In the genomic region with DNA sequence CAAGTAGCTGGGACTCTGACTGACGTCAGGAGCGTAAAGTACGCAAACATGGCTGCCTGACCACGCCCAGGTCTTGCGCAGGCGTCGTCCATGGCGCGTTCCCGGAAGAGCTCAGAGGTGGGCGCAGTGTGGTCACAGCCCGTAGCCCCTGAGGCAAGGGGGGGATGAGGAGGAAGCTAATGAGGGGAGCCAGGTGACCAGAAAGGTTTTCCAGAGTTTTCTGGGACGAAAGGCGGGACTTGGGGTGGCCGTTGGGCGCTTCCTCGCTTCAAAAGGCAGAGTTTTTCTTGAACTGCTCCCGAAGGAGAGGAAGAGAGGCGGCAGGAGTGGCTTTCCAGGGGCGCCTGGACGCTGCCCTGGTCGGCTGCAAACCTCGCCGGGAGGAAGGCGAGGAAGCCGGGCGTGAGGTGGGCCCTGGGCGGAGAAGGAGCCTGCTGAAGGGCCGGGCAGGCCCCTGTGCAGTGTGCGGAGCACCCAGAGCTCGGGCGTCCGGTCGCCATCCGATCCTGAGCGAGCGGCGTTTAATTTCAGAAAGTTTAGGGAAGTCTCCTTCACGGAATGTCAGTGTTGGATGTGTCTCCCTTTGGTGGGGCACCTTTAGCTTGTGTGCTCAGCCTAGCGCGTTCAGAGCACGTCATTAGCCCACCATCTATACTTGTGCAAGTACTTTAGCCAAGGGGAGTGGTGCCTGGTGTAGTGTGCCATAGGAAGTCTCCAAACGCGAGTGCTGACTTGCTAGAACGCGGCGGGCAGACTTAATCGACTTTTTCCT, we compare ENCODE assay signal across 8 mouse cellular contexts. TPM values are rescaled to one million over a fixed set of nuclear protein-coding genes. Genes with fewer than 3 reads are reported as not detected.
DNase-seq lines count a peak whose midpoint lies in the region; ATAC-seq and TF ChIP-seq lines count a peak whose summit lies in the region.

Gene 3830406C13Rik (plus strand): TSS at position 33 of the 772 bp plus-strand sequence.

- H3K27ac ChIP-seq in CH12.LX (ENCODE audit: insufficient read depth, low read depth), result peak within 1 kb of the TSS; percentile 67
- peak within 1 kb of the TSS; percentile 91 for H3K27ac ChIP-seq in forebrain, embryonic 12.5 days
- peak within 1 kb of the TSS; percentile 98 for H3K27ac ChIP-seq in heart, postnatal 0 days (ENCODE audit: low read depth)
- H3K27ac ChIP-seq in liver, embryonic 16.5 days (ENCODE audit: low read length), result peak within 1 kb of the TSS; percentile 92
- peak within 1 kb of the TSS; percentile 89 for H3K27ac ChIP-seq in neural tube, embryonic 13.5 days (replicated peaks)
- peak within 1 kb of the TSS; percentile 93 for H3K27ac ChIP-seq in testis, adult 2 months (ENCODE audit: control insufficient read depth, insufficient read depth, low read depth, low read length)

- TF ChIP-seq EP300 in CH12.LX (IDR thresholded peaks at IDR 0.05; ENCODE audit: low read length), result no peak
- TF ChIP-seq EP300 in heart, postnatal 0 days (IDR thresholded peaks at IDR 0.05; ENCODE audit: low read depth), result no peak

- no peak for TF ChIP-seq CTCF in CH12.LX (conservative IDR thresholded peaks at IDR 0.05 in 1 of 2, IDR thresholded peaks at IDR 0.05 in 1 of 2; ENCODE audit: low read depth in 2 of 2, low read length in 2 of 2)
- no peak; the same call in 1 of the 2 replicates for TF ChIP-seq CTCF in heart, postnatal 0 days (IDR thresholded peaks at IDR 0.05; ENCODE audit: low read depth)
- TF ChIP-seq CTCF in testis, adult 2 months (IDR thresholded peaks at IDR 0.05; ENCODE audit: control insufficient read depth, insufficient read depth, insufficient replicate concordance, low read depth, low read length), result no peak

- peak within 1 kb of the TSS; percentile 75 to 97 (median 82) for H3K4me3 ChIP-seq in CH12.LX (replicated peaks in 1 of 3; ENCODE audit: low read depth in 2 of 3, low read length in 2 of 3, poor library complexity in 1 of 3)
- H3K4me3 ChIP-seq in forebrain, embryonic 12.5 days (replicated peaks), result peak within 1 kb of the TSS; percentile 80
- H3K4me3 ChIP-seq in heart, postnatal 0 days (ENCODE audit: low read depth, low read length), result peak within 1 kb of the TSS; percentile 85
- H3K4me3 ChIP-seq in liver, embryonic 16.5 days (ENCODE audit: low read depth, low read length), result peak within 1 kb of the TSS; percentile 94
- H3K4me3 ChIP-seq in neural tube, embryonic 13.5 days, result peak within 1 kb of the TSS; percentile 83
- peak within 1 kb of the TSS; percentile 98 for H3K4me3 ChIP-seq in testis, adult 2 months (ENCODE audit: control insufficient read depth, low read depth, low read length)

- H3K4me1 ChIP-seq in CH12.LX (ENCODE audit: control insufficient read depth in 1 of 2, insufficient read depth in 2 of 2), result peaks cover 6 to 25% of the 10 kb centered on the region in 2 experiments; a peak in 2 of 4 replicates
- no peaks in the 10 kb centered on the region for H3K4me1 ChIP-seq in forebrain, embryonic 12.5 days
- H3K4me1 ChIP-seq in heart, postnatal 0 days (ENCODE audit: control insufficient read depth, insufficient read depth), result no peaks in the 10 kb centered on the region
- no peaks in the 10 kb centered on the region; the same call in 1 of the 2 replicates for H3K4me1 ChIP-seq in liver, embryonic 16.5 days (ENCODE audit: control insufficient read depth, low read depth, low read length)
- peaks cover 4% of the 10 kb centered on the region; the same call in 1 of the 2 replicates for H3K4me1 ChIP-seq in neural tube, embryonic 13.5 days (replicated peaks)
- no peaks in the 10 kb centered on the region for H3K4me1 ChIP-seq in testis, adult 2 months (ENCODE audit: control insufficient read depth, insufficient read depth, low read length)

- in situ Hi-C loops in CH12.LX (cut with MboI; ENCODE audit: low pct_ligation_motif_present, low pct_unique_long_range_greater_than_20kb, low sequenced_read_pairs), result no loop called here

- H3K9me3 ChIP-seq in CH12.LX (replicated peaks; ENCODE audit: low read length), result no peaks in the 10 kb centered on the region
- no peaks in the 10 kb centered on the region for H3K9me3 ChIP-seq in forebrain, embryonic 12.5 days
- H3K9me3 ChIP-seq in heart, postnatal 0 days (replicated peaks; ENCODE audit: control insufficient read depth, low read length), result no peaks in the 10 kb centered on the region
- no peaks in the 10 kb centered on the region for H3K9me3 ChIP-seq in liver, embryonic 16.5 days (replicated peaks; ENCODE audit: control insufficient read depth, low read length)
- H3K9me3 ChIP-seq in neural tube, embryonic 13.5 days, result no peaks in the 10 kb centered on the region

- ATAC-seq in forebrain, embryonic 12.5 days (ENCODE audit: low FRiP score), result peak; percentile 99
- ATAC-seq in heart, postnatal 0 days (ENCODE audit: insufficient read depth, low read depth), result peak; percentile 97
- peak; percentile 94 for ATAC-seq in liver, embryonic 16.5 days (ENCODE audit: low read depth)
- ATAC-seq in neural tube, embryonic 13.5 days (ENCODE audit: low read depth), result peak; percentile 100

- TF ChIP-seq POLR2A in CH12.LX (IDR thresholded peaks at IDR 0.05; ENCODE audit: low read depth, low read length), result peak; percentile 95
- TF ChIP-seq POLR2A in testis, adult 2 months (IDR thresholded peaks at IDR 0.05; ENCODE audit: control insufficient read depth, low read depth, low read length), result peak; percentile 99

- dilution Hi-C loops in CH12.LX (cut with MboI; ENCODE audit: extremely low pct_ligation_motif_present, extremely low pct_unique_long_range_greater_than_20kb, low sequenced_read_pairs), result no loop called here

- 2% methylated on average over 48 of the region's 48 CpGs for WGBS in forebrain, embryonic 12.5 days
- 1% methylated on average over 47 of the region's 48 CpGs for WGBS in heart, postnatal 0 days
- WGBS in liver, embryonic 16.5 days (ENCODE audit: insufficient replicate concordance), result under 1% methylated on average over 48 of the region's 48 CpGs
- WGBS in neural tube, embryonic 13.5 days, result under 1% methylated on average over 48 of the region's 48 CpGs

- peak within 1 kb of the TSS; percentile 95 for H3K9ac ChIP-seq in CH12.LX (ENCODE audit: insufficient read depth, low read depth)
- peak within 1 kb of the TSS; percentile 80 for H3K9ac ChIP-seq in forebrain, embryonic 12.5 days
- H3K9ac ChIP-seq in heart, postnatal 0 days (replicated peaks; ENCODE audit: low read depth, low read length), result peak within 1 kb of the TSS; percentile 83
- peak within 1 kb of the TSS; percentile 91 for H3K9ac ChIP-seq in liver, embryonic 16.5 days (ENCODE audit: low read depth, low read length)
- H3K9ac ChIP-seq in neural tube, embryonic 13.5 days, result peak within 1 kb of the TSS; percentile 90

- no peaks in the 10 kb centered on the region for H3K79me2 ChIP-seq in CH12.LX (replicated peaks; ENCODE audit: control insufficient read depth, extremely low read depth, insufficient read depth, poor library complexity, severe bottlenecking)

- no peak for TF ChIP-seq RAD21 in CH12.LX (IDR thresholded peaks at IDR 0.05; ENCODE audit: low read depth, low read length)

- H3K4me2 ChIP-seq in CH12.LX (ENCODE audit: insufficient read depth, low read depth, poor library complexity, severe bottlenecking), result peak within 1 kb of the TSS; percentile 53
- H3K4me2 ChIP-seq in forebrain, embryonic 12.5 days, result peak within 1 kb of the TSS; percentile 79
- peak within 1 kb of the TSS; percentile 68 for H3K4me2 ChIP-seq in heart, postnatal 0 days (ENCODE audit: low read depth, low read length)
- H3K4me2 ChIP-seq in liver, embryonic 16.5 days (ENCODE audit: low read depth, low read length), result peak within 1 kb of the TSS; percentile 76
- peak within 1 kb of the TSS; percentile 71 for H3K4me2 ChIP-seq in neural tube, embryonic 13.5 days

- H3K36me3 ChIP-seq in CH12.LX (replicated peaks in 1 of 2; ENCODE audit: control insufficient read depth in 1 of 2, insufficient read depth in 1 of 2, low read length in 1 of 2), result peaks cover 5 to 17% of the 10 kb centered on the region in 2 experiments
- H3K36me3 ChIP-seq in forebrain, embryonic 12.5 days (replicated peaks), result no peaks in the 10 kb centered on the region
- H3K36me3 ChIP-seq in heart, postnatal 0 days (replicated peaks; ENCODE audit: control insufficient read depth, insufficient read depth, low read length), result peaks cover 7% of the 10 kb centered on the region; the same call in 1 of the 2 replicates
- H3K36me3 ChIP-seq in liver, embryonic 16.5 days (ENCODE audit: control insufficient read depth, insufficient read depth), result no peaks in the 10 kb centered on the region; the same call in 1 of the 2 replicates
- peaks cover 3% of the 10 kb centered on the region; the same call in 1 of the 2 replicates for H3K36me3 ChIP-seq in neural tube, embryonic 13.5 days
- no peaks in the 10 kb centered on the region for H3K36me3 ChIP-seq in testis, adult 2 months (ENCODE audit: control insufficient read depth, insufficient read depth, low read length)

- no peaks in the 10 kb centered on the region for H3K27me3 ChIP-seq in CH12.LX (replicated peaks)
- H3K27me3 ChIP-seq in forebrain, embryonic 12.5 days, result peaks cover 4% of the 10 kb centered on the region; the same call in 1 of the 2 replicates
- 0 out of 2 replicates have a peak, but pooled peaks cover 6% of the 10 kb centered on the region for H3K27me3 ChIP-seq in heart, postnatal 0 days (ENCODE audit: control insufficient read depth, insufficient read depth, low read length)
- H3K27me3 ChIP-seq in liver, embryonic 16.5 days (ENCODE audit: control insufficient read depth, insufficient read depth, low read depth, low read length), result no peaks in the 10 kb centered on the region
- H3K27me3 ChIP-seq in neural tube, embryonic 13.5 days, result no peaks in the 10 kb centered on the region
- no peaks in the 10 kb centered on the region for H3K27me3 ChIP-seq in testis, adult 2 months (ENCODE audit: control insufficient read depth, insufficient read depth, low read length)

- peak; percentile 89 for DNase-seq in CH12.LX (ENCODE audit: extremely low read depth)
- peak; percentile 63 for DNase-seq in c-Kit-positive CD71-positive TER-119-negative erythroid progenitor cells, embryonic 14.5 days (ENCODE audit: low read depth)
- peak; percentile 86 for DNase-seq in heart, postnatal 0 days (ENCODE audit: low spot score)
- peak; percentile 90 to 95 for DNase-seq in kidney, postnatal 4 days

TF ChIP-seq in CH12.LX, 34 proteins besides CTCF, POLR2A, EP300 and RAD21 (continues in another document):
- peak; percentile 66; the same call in 1 of the 2 replicates for TF ChIP-seq ZMIZ1 (IDR thresholded peaks at IDR 0.05; ENCODE audit: low read depth, low read length)
- TF ChIP-seq MAX (IDR thresholded peaks at IDR 0.05; ENCODE audit: low read length), result peak; percentile 34; the same call in 1 of the 2 replicates

RNA-seq across cellular contexts. Expression of gene 3830406C13Rik, which starts in this region (rescaled TPM):
- total RNA-seq in CH12.LX (2012; rRNA removed), result 14.5 and 18.3 TPM in 2 replicates
- total RNA-seq in CH12.LX (2014; rRNA removed), result 26.5 and 28.7 TPM in 2 replicates
- 21.8 and 27.8 TPM in 2 replicates for polyA plus RNA-seq in CH12.LX (2012; ENCODE audit: insufficient read length, low read depth)
- polyA plus RNA-seq in forebrain, embryonic 12.5 days (2016; fragmentation: Nextera tagmentation; extraction: Ambion mirVana), result 33.9 and 37.8 TPM in 2 replicates
- 8.8 and 108 TPM in 2 replicates for total RNA-seq in heart, postnatal 0 days (2014; rRNA removed; ENCODE audit: low replicate concordance)
- polyA plus RNA-seq in heart, postnatal 0 days (2015; fragmentation: Nextera tagmentation; extraction: Ambion mirVana), result 42.2 and 42.8 TPM in 2 replicates
- 15.3 and 19.3 TPM in 2 replicates for polyA plus RNA-seq in liver, embryonic 16.5 days (2015; fragmentation: Nextera tagmentation; extraction: Ambion mirVana)
- 32.6 and 36.0 TPM in 2 replicates for polyA plus RNA-seq in neural tube, embryonic 13.5 days (2015; fragmentation: Nextera tagmentation; extraction: Ambion mirVana)
- polyA plus RNA-seq in testis, adult 2 months (2012; rRNA removed), result 20.7 and 30.6 TPM in 2 replicates

Comparison
In these comparisons a context has a peak if more than half of its experiments do, and no peak if none do; other contexts are left out.
1. Peak in every context shown above with its lines: DNase-seq, ATAC-seq, H3K4me3 ChIP-seq and H3K27ac ChIP-seq.